Mouse (Mus musculus): Measurements from ENCODE around the gene Ppp1r21. TPM values are rescaled to one million over a fixed set of nuclear protein-coding genes. Genes with fewer than 3 reads are reported as not detected.

Ppp1r21 gene
- total RNA-seq, 1 experiment, result 24.8 TPM

- TF ChIP-seq ZC3H11A (IDR thresholded peaks at IDR 0.05; ENCODE audit: borderline replicate concordance, low read depth, low read length) (no peak), MAFK (IDR thresholded peaks at IDR 0.05; ENCODE audit: insufficient read depth, low read depth, low read length) (no peak), CHD2 (IDR thresholded peaks at IDR 0.05; ENCODE audit: low read depth, low read length) (no peak), HCFC1 (IDR thresholded peaks at IDR 0.05; ENCODE audit: borderline replicate concordance, insufficient read depth, low read length) (no peak)
- no peak overlapping the region for H3K27ac ChIP-seq (ENCODE audit: insufficient read depth, low read depth, low read length, poor library complexity, severe bottlenecking)
- H3K9ac ChIP-seq (ENCODE audit: insufficient read depth, low read depth, low read length, poor library complexity, severe bottlenecking), result no peak overlapping the region
These were observed 65.2 kb downstream of the Ppp1r21 start for GRCm38 (mm10) chr17:88595071-88595470.

GRCm38 (mm10) chr17:88596068-88596467 is 66.2 kb downstream of the Ppp1r21 start:
- H3K9ac ChIP-seq (ENCODE audit: insufficient read depth, low read depth, low read length, poor library complexity, severe bottlenecking), result no peak overlapping the region; the same call in 1 of the 2 replicates

More at GRCm38 (mm10) chr17:88595071-88595470, 65.2 kb downstream of the Ppp1r21 start:
- no peak for DNase-seq (ENCODE audit: low read depth, low spot score)
- peaks cover 1 to 8% of the 10 kb centered on the region in 2 experiments; a peak in 1 of 4 replicates for H3K4me1 ChIP-seq (ENCODE audit: control insufficient read depth in 2 of 2, insufficient read depth in 2 of 2, low read length in 2 of 2, poor library complexity in 1 of 2)
- in situ Hi-C loops (cut with MboI; ENCODE audit: low sequenced_read_pairs in 2 of 2, unreplicated experiment in 2 of 2), result no loop called here
- H3K36me3 ChIP-seq (ENCODE audit: control insufficient read depth, insufficient read depth, low read length, poor library complexity, severe bottlenecking), result no peaks in the 10 kb centered on the region
- H3K9me3 ChIP-seq (ENCODE audit: control insufficient read depth, insufficient read depth, low read depth, low read length), result no peaks in the 10 kb centered on the region
- no peak overlapping the region for H3K4me3 ChIP-seq (ENCODE audit: insufficient read depth in 1 of 2, low read depth in 1 of 2, low read length in 2 of 2, poor library complexity in 1 of 2, severe bottlenecking in 1 of 2)

GRCm38 (mm10) chr17:88596544-88597221 is 66.8 kb downstream of the Ppp1r21 start:
- in situ Hi-C loops (cut with MboI; ENCODE audit: low sequenced_read_pairs in 2 of 2, unreplicated experiment in 2 of 2), result no loop called here
- H3K9ac ChIP-seq (ENCODE audit: insufficient read depth, low read depth, low read length, poor library complexity, severe bottlenecking), result peak overlapping the region; percentile 47; the same call in 1 of the 2 replicates
- no peaks in the 10 kb centered on the region for H3K36me3 ChIP-seq (ENCODE audit: control insufficient read depth, insufficient read depth, low read length, poor library complexity, severe bottlenecking)
- peaks cover 1 to 8% of the 10 kb centered on the region in 2 experiments; a peak in 1 of 4 replicates for H3K4me1 ChIP-seq (ENCODE audit: control insufficient read depth in 2 of 2, insufficient read depth in 2 of 2, low read length in 2 of 2, poor library complexity in 1 of 2)
- H3K9me3 ChIP-seq (ENCODE audit: control insufficient read depth, insufficient read depth, low read depth, low read length), result no peaks in the 10 kb centered on the region
- TF ChIP-seq ZNF384 (IDR thresholded peaks at IDR 0.05; ENCODE audit: low read depth, low read length), result no peak
- no peak for TF ChIP-seq MAFK (IDR thresholded peaks at IDR 0.05; ENCODE audit: insufficient read depth, low read depth, low read length)
- no peak for TF ChIP-seq ZC3H11A (IDR thresholded peaks at IDR 0.05; ENCODE audit: borderline replicate concordance, low read depth, low read length)
- TF ChIP-seq CHD2 (IDR thresholded peaks at IDR 0.05; ENCODE audit: low read depth, low read length), result no peak
- TF ChIP-seq HCFC1 (IDR thresholded peaks at IDR 0.05; ENCODE audit: borderline replicate concordance, insufficient read depth, low read length), result no peak
- peak overlapping the region; percentile 76 to 85 for H3K4me3 ChIP-seq (ENCODE audit: insufficient read depth in 1 of 2, low read depth in 1 of 2, low read length in 2 of 2, poor library complexity in 1 of 2, severe bottlenecking in 1 of 2)
- H3K27ac ChIP-seq (ENCODE audit: insufficient read depth, low read depth, low read length, poor library complexity, severe bottlenecking), result peak overlapping the region; percentile 86; the same call in 1 of the 2 replicates
- no peak for DNase-seq (ENCODE audit: low read depth, low spot score)

More at GRCm38 (mm10) chr17:88596068-88596467, 66.2 kb downstream of the Ppp1r21 start:
- no peaks in the 10 kb centered on the region for H3K9me3 ChIP-seq (ENCODE audit: control insufficient read depth, insufficient read depth, low read depth, low read length)
- peak overlapping the region in 1 of 2 experiments; percentile 2; a peak in 1 of 4 replicates for H3K4me3 ChIP-seq (ENCODE audit: insufficient read depth in 1 of 2, low read depth in 1 of 2, low read length in 2 of 2, poor library complexity in 1 of 2, severe bottlenecking in 1 of 2)
- no peak for DNase-seq (ENCODE audit: low read depth, low spot score)
- H3K36me3 ChIP-seq (ENCODE audit: control insufficient read depth, insufficient read depth, low read length, poor library complexity, severe bottlenecking), result no peaks in the 10 kb centered on the region
- in situ Hi-C loops (cut with MboI; ENCODE audit: low sequenced_read_pairs in 2 of 2, unreplicated experiment in 2 of 2), result no loop called here
- peaks cover 1 to 8% of the 10 kb centered on the region in 2 experiments; a peak in 1 of 4 replicates for H3K4me1 ChIP-seq (ENCODE audit: control insufficient read depth in 2 of 2, insufficient read depth in 2 of 2, low read length in 2 of 2, poor library complexity in 1 of 2)
- no peak overlapping the region for H3K27ac ChIP-seq (ENCODE audit: insufficient read depth, low read depth, low read length, poor library complexity, severe bottlenecking)
- TF ChIP-seq ZNF384 (IDR thresholded peaks at IDR 0.05; ENCODE audit: low read depth, low read length), result no peak
- no peak for TF ChIP-seq HCFC1 (IDR thresholded peaks at IDR 0.05; ENCODE audit: borderline replicate concordance, insufficient read depth, low read length)
- no peak for TF ChIP-seq CHD2 (IDR thresholded peaks at IDR 0.05; ENCODE audit: low read depth, low read length)
- TF ChIP-seq ZC3H11A (IDR thresholded peaks at IDR 0.05; ENCODE audit: borderline replicate concordance, low read depth, low read length), result no peak
- TF ChIP-seq MAFK (IDR thresholded peaks at IDR 0.05; ENCODE audit: insufficient read depth, low read depth, low read length), result no peak

DNA sequence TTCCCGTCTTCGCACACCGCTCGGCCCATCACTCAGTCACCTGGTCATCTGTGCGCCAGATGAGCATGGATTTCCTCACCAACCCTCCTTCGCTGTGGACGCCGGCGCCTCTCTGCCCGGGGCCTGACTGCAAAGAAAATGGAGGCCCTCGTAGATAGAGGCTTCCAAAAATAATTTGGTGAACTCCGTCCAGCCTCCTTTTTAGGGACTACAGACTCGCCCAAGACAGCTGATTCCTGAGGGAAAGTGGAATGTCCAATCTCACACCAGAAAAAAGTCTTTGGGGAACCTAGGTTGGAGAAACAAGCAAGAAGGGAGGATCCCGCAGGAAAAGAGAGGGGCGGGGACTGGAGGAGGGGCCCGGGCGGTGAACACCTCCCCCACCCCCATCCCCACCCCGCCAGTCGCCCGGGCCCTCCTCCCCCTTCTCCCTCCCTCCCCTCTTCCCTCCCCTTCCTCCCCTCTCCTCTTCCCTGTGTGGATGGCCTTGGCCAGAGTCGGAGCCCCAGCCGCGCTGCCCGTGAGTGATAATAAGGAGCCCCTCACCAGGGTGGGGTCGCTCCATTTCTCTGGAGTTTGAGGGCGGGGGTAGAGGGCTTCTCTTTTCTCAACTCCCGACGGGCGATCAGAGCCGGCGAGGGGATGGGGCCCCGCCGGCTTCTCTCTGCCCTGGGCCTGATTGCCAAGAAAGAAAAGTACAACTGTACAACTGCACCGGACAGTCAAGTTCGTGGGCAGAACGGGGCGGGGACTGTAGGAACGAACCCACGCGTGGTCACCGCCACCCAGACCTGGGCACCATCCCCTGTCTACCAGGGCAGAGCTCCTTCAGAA is 67.5 kb downstream of the Ppp1r21 start, which contains the start of gene Ston1:
TSS of gene Ston1 (plus strand) at position 463 of the 834 bp plus-strand sequence.
- no peaks in the 10 kb centered on the region for H3K9me3 ChIP-seq (ENCODE audit: control insufficient read depth, insufficient read depth, low read depth, low read length)
- peak within 1 kb of the TSS; percentile 86 for H3K27ac ChIP-seq (ENCODE audit: insufficient read depth, low read depth, low read length, poor library complexity, severe bottlenecking)
- H3K4me1 ChIP-seq (ENCODE audit: control insufficient read depth in 2 of 2, insufficient read depth in 2 of 2, low read length in 2 of 2, poor library complexity in 1 of 2), result peaks cover 1 to 8% of the 10 kb centered on the region in 2 experiments; a peak in 1 of 4 replicates
- no peaks in the 10 kb centered on the region for H3K36me3 ChIP-seq (ENCODE audit: control insufficient read depth, insufficient read depth, low read length, poor library complexity, severe bottlenecking)
- TF ChIP-seq MAFK (IDR thresholded peaks at IDR 0.05; ENCODE audit: insufficient read depth, low read depth, low read length) (no peak), HCFC1 (IDR thresholded peaks at IDR 0.05; ENCODE audit: borderline replicate concordance, insufficient read depth, low read length) (peak; percentile 48; the same call in 1 of the 2 replicates)
- peak within 1 kb of the TSS; percentile 79 for H3K9ac ChIP-seq (ENCODE audit: insufficient read depth, low read depth, low read length, poor library complexity, severe bottlenecking)
- DNase-seq (ENCODE audit: low read depth, low spot score), result peak; percentile 74
- peak within 1 kb of the TSS; percentile 76 to 85 for H3K4me3 ChIP-seq (ENCODE audit: insufficient read depth in 1 of 2, low read depth in 1 of 2, low read length in 2 of 2, poor library complexity in 1 of 2, severe bottlenecking in 1 of 2)
- in situ Hi-C loops (cut with MboI; ENCODE audit: low sequenced_read_pairs in 2 of 2, unreplicated experiment in 2 of 2), result no loop called here
